Mouse (Mus musculus): Measurements from ENCODE around the gene Pigw. TPM values are rescaled to one million over a fixed set of nuclear protein-coding genes. Genes with fewer than 3 reads are reported as not detected.

The Pigw gene
- total RNA-seq, 1 experiment from 2014 or later: 10.5 TPM

Small RNA genes lying within 50 kb of the gene (microRNA-seq; reads per million reads assigned to microRNA genes)
- gene Gm23564: 0 reads per million in 2 experiments

Other genes with a start within 250 kb of the Pigw start
- 16.9 and 21.8 TPM in 2 replicates for gene Mrm1, start 60.8 kb downstream of the Pigw start, total RNA-seq (2021)
- 49.8 and 56.3 TPM in 2 replicates for gene Dhrs11, start 51.3 kb downstream of the Pigw start, total RNA-seq (2021)
- gene Ggnbp2, start 9.5 kb downstream of the Pigw start, total RNA-seq (2021): 85.3 and 91.7 TPM in 2 replicates
- 14.5 and 15.9 TPM in 2 replicates for gene Myo19, start 137 bp downstream of the Pigw start, total RNA-seq (2021)
- gene Znhit3, start 36.1 kb upstream of the Pigw start, total RNA-seq (2021): 11.2 and 11.6 TPM in 2 replicates
- gene Car4, start 77.5 kb upstream of the Pigw start, total RNA-seq (2021): 5.3 and 7.9 TPM in 2 replicates

Data from adrenal gland, postnatal 25 days (tissue).